Mouse (Mus musculus) lung, adult 2 months (tissue): ENCODE results near the gene Ptbp1.

Experiments used
- CTCF ChIP-seq: fragments of 200-500 bp; IDR thresholded peaks from 2 replicates; pipeline ENCODE4 v1.5.1; 2011; ENCODE audit warnings: mild to moderate bottlenecking, low read length, control low read depth; ENCODE audit not compliant: insufficient read depth
- POLR2A ChIP-seq: fragments of 200-500 bp; IDR thresholded peaks from 2 replicates; pipeline ENCODE4 v1.6.1; 2011; ENCODE audit warnings: low read depth, mild to moderate bottlenecking, control low read depth, low read length, borderline replicate concordance; ENCODE audit errors: extremely low read depth

- no peak for TF ChIP-seq POLR2A
- TF ChIP-seq CTCF, result no peak
These were observed 11.0 kb downstream of the Ptbp1 start for GRCm38 (mm10) chr10:79865189-79865601.
